Mouse (Mus musculus) lung, adult 10 weeks (tissue): Measurements from ENCODE around the gene Lrrc45. TPM values are rescaled to one million over a fixed set of nuclear protein-coding genes. Genes with fewer than 3 reads are reported as not detected.

Experiments used
- polyA plus RNA-seq: library from polyadenylated mRNA; stranded (reverse); fragments of 350-450 nt; fragmentation: Illumina TruSeq; extraction: RNeasy Lipid Tissue Mini Kit (QIAGEN cat#74804); gene quantifications from one replicate; pipeline ENCODE4 v1.2.3, GENCODE M21; 2014; ENCODE audit warnings: low read depth, low replicate concordance; ENCODE audit not compliant: insufficient read depth

Gene Lrrc45
- polyA plus RNA-seq, result 15.4 TPM

DNA sequence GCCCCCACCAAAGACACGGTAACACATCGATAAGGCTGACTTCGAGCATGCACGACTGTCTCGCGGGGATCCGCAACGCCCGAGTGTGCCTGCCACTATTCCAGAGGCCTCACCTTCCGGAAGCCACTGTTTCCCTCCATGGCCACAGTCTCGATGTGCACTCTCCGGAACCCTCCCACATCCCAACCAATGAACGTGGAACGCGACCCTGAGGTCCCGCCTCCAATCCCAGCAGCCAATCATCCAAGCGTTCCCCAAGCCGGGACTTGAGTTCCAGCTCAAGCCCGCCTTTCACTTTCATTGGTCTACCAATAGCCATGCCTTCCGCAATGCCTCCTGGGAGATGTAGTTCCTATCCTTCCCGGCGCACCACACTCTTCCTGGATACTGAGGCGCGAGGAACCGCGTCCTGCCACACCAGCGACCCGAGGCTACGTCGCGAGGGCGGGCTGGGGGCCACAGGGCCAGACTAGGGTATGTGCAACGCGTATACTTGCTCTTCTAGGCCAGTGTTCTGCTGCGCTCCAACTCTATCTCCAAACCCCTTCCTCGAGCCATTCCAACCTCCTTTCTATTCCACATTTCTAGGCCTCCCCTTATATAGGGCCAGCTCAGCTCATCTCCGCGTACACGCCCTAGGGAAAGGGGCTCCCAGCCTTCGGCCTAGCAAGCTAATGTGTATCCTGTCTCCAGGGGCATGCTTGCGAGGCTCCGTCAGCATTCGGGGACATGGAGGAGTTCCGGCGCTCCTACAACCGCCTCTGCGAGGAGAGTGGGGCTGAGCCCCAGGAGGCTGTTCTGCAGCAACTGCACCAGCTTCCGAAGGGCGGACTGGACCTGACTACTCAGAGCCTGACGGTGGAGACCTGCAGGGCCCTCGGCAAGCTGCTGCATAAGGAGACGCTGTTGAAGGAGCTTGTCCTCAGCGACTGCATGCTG is at the start of gene Lrrc45, which contains the start of gene Cenpx:
Gene Lrrc45, plus strand, starts transcription at position 346 of the 939 bp plus-strand sequence.
Gene Cenpx, minus strand, starts transcription at position 159 of the 939 bp plus-strand sequence.

DNA sequence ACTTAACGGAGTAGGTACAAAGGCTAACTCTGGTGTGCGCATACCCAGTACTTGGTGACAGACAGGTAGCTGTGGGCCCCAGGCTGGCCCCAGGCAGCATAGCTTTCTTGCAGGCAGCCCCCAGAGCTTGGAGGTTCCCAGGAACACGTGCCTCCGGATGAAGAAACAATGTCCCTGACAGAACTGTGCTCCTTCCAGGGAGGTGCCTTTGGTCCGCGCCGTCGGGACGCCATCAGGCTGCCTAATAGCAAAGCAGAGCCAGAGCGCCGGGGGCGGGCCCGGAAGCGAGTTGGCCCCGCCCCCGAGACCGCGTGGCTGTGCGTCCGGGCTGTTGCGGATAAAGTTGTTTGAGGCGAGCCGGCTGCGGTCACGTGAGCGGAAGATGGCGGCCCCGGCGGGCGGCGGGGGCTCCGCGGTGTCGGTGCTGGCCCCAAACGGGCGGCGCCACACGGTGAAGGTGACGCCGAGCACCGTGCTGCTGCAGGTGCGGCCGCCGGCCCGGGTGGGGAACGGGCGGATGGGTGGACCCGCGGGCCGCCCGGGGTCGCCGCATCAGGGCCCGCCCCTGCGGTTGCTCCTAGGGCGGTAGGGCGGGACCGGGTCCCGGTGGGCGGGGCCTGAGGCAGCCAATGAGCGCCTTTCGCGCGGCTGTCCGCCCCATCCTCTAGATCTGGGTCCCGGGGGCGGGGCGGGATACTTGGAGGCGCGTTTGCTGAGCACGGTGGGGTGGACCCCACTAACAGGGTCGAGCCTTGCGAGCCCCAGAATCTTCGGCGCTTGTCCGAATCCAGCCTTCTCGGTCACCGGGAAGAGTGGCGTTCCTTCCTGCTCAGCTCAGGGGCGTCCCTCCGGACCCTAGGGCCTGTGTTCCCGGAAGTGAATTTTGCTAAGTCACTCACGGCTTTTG is 40.8 kb upstream of the Lrrc45 start, which contains the start of gene Aspscr1:
Gene Aspscr1, plus strand, starts transcription at position 287 of the 907 bp plus-strand sequence.

DNA sequence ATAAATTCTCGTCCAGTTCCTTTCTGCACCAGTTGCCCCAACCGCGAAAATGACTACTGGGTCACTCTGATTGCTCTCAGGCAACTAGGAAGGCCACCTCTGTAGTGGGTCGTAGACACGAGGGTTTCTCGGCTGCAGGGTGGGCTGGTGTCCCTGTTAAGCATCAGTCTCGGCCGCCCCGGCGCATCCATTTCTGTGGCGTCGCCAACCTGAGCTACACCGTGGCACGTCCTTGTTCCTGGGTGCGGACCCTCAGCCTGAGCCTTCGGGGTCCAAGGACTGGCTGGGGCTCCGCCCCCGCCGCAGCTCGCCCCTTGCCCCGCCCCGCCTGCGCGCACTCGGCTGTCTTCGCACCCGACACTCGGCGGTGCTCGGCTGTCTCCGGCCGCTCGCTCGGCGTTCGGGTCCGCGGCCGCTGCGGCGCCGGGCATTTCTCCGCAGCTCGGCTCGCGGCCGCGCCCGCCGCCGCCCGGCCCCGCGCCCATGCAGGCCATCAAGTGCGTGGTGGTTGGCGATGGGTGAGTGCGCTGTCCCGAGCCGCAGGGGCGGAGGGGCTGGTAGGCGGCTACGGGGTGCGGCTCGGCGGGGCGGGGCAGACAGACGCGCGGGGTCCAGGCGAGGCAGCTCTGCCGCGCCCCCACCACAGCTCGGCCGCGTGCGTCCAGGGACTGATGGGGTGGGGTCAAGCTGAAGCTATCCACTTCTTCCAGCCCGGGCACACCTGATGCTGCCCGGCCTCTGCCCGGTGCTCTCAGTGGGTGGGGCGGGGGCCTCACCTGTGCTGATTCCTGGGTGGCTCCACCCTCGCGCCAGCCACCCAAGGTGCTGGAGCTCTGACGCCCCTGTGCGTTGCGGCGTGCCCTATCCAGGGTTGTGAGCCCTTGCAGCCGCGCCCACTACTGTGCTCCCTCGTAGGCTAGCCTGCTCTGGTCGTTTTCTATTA is 7.7 kb downstream of the Lrrc45 start, which contains the start of gene Rac3:
Gene Rac3, plus strand, starts transcription at position 347 of the 943 bp plus-strand sequence.

DNA sequence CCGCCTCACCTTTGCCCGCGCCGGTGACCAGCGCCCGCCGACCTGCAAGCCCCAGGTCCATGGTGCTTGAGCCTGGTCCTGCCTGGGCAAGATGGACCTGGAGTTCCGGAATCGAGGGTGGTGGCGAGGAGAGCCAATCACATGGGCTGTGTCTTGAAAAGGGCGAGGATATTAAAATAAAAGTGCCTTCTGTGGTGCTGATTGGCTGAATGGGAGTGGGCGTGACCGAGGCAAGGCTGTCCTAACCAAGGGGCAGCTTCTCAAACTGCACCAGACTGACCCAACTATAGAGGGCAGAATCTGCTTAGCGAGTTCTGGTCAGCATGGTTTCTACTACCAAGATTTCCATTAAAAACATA is 13.4 kb downstream of the Lrrc45 start, which contains the start of gene Dcxr:
Gene Dcxr, minus strand, starts transcription at position 113 of the 359 bp plus-strand sequence.

DNA sequence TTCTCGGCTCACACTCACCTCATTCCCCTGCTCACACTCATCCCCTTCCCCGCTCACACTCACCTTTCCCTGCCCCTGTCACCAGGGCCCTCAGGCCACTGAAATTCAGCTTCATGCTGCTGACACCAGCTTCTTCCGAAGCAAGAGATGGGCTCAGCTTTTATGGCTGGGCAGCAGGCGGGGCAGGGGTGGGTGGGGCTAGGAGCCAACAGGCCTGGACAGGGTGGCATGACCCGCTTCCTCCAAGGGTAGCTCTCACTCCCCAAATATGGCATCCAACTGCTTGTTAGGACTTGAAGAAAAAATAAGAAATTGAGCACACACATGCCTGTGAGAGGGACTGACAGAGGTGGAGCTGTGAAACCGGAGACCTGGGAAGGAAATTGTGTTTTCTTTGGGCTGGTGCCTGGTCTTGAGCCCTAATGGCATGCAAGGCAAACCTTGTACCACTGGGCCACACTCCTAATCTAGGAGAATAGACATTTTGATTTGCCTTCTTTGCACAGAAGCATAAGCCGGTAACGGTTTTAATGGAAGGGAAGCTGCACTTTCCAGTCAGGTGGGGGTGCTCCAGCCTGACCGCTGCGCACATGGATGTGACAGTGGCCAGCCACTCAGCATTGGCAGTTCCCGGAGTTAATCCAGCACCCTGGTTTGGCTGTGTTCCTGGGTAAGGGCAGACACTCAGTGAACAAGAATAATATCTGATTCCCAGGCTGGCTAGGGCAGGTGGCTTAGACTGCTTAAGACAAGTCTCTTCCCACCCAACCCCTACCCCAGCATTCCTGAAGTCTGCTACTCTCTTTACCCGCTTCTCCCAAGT is 18.3 kb downstream of the Lrrc45 start, which contains the start of gene Cbr2:
Gene Cbr2, minus strand, starts transcription at position 257 of the 823 bp plus-strand sequence.

DNA sequence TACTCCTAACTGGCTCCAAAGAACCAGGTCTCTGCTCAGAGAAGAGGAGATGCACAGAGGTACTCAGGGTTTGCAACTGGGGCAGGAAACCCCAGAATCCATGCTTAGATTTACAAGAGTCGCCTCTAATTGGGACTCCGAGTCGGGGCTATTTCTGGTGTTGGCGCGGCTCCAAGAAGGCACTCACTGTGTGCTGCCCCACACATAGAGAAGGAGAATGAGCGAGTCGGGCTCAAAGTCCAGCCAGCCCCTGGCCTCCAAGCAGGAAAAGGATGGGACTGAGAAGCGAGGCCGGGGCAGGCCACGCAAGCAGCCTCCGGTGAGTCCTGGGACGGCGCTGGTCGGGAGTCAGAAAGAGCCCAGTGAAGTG is 48.9 kb downstream of the Lrrc45 start, which contains the start of gene Hmga1b:
Gene Hmga1b, plus strand, starts transcription at position 123 of the 370 bp plus-strand sequence.

Other genes starting within 250 kb of the Lrrc45 start
- 10.8 TPM for gene Arl16, start 246.3 kb upstream of the Lrrc45 start, polyA plus RNA-seq
- gene Mrpl12, start 229.3 kb upstream of the Lrrc45 start, polyA plus RNA-seq, result 65.4 TPM
- 42.5 TPM for gene Slc25a10, start 222.1 kb upstream of the Lrrc45 start, polyA plus RNA-seq
- 0.15 TPM for gene Gcgr, start 183.2 kb upstream of the Lrrc45 start, polyA plus RNA-seq
- 138 TPM for gene Mcrip1, start 164.2 kb upstream of the Lrrc45 start, polyA plus RNA-seq
- not detected for gene Ppp1r27, start 162.8 kb upstream of the Lrrc45 start, polyA plus RNA-seq
- 289 TPM for gene P4hb, start 140.7 kb upstream of the Lrrc45 start, polyA plus RNA-seq
- 361 TPM for gene Arhgdia, start 132.3 kb upstream of the Lrrc45 start, polyA plus RNA-seq
- gene Alyref, start 115.6 kb upstream of the Lrrc45 start, polyA plus RNA-seq, result 49.0 TPM
- gene Anapc11, start 115.5 kb upstream of the Lrrc45 start, polyA plus RNA-seq, result 82.6 TPM
- 1.3 TPM for gene Npb, start 105.4 kb upstream of the Lrrc45 start, polyA plus RNA-seq
- 51.7 TPM for gene Pcyt2, start 96.0 kb upstream of the Lrrc45 start, polyA plus RNA-seq
- gene Sirt7, start 88.7 kb upstream of the Lrrc45 start, polyA plus RNA-seq, result 39.1 TPM
- 17.0 TPM for gene Mafg, start 80.3 kb upstream of the Lrrc45 start, polyA plus RNA-seq
- gene Pycr1, start 70.2 kb upstream of the Lrrc45 start, polyA plus RNA-seq, result 1.4 TPM
- gene Myadml2, start 65.8 kb upstream of the Lrrc45 start, polyA plus RNA-seq, result 1.6 TPM
- gene Notum, start 52.8 kb upstream of the Lrrc45 start, polyA plus RNA-seq, result 8.1 TPM
- gene Aspscr1, start 41.0 kb upstream of the Lrrc45 start, polyA plus RNA-seq, result 44.2 TPM
- gene Cenpx, start 187 bp upstream of the Lrrc45 start, polyA plus RNA-seq, result 82.4 TPM
- 44.3 TPM for gene Rac3, start 7.5 kb downstream of the Lrrc45 start, polyA plus RNA-seq
- 185 TPM for gene Dcxr, start 13.4 kb downstream of the Lrrc45 start, polyA plus RNA-seq
- 5,777 TPM for gene Cbr2, start 18.2 kb downstream of the Lrrc45 start, polyA plus RNA-seq
- gene Hmga1b, start 48.9 kb downstream of the Lrrc45 start, polyA plus RNA-seq, result 0.87 TPM
- gene Rfng, start 70.3 kb downstream of the Lrrc45 start, polyA plus RNA-seq, result 18.4 TPM
- gene Gps1, start 70.3 kb downstream of the Lrrc45 start, polyA plus RNA-seq, result 62.0 TPM
- 23.6 TPM for gene Dus1l, start 82.5 kb downstream of the Lrrc45 start, polyA plus RNA-seq
- gene Fasn, start 110.6 kb downstream of the Lrrc45 start, polyA plus RNA-seq, result 145 TPM
- gene Ccdc57, start 218.9 kb downstream of the Lrrc45 start, polyA plus RNA-seq, result 2.1 TPM
- gene Slc16a3, start 234.6 kb downstream of the Lrrc45 start, polyA plus RNA-seq, result 8.0 TPM